Mouse (Mus musculus) embryonic facial prominence, embryonic 11.5 days (tissue): ENCODE results near the gene Chtop. TPM values are rescaled to one million over a fixed set of nuclear protein-coding genes. Genes with fewer than 3 reads are reported as not detected.
A peak's percentile ranks its signal among the peaks of the same experiment; 100 is the strongest.

Experiments used
- ATAC-seq: fragments of 200-750 bp; cut with Nextera tagmentation; replicated peaks from 2 replicates; pipeline ENCODE4 v1.8.0; 2017; ENCODE audit warnings: low read depth; ENCODE audit not compliant: insufficient number of reproducible peaks, low FRiP score, low TSS enrichment
- DNase-seq: peaks from one replicate; pipeline ENCODE4 v3.0.0-alpha.2; 2015; ENCODE audit warnings: low spot score
- H3K27ac ChIP-seq: fragments of 300-500 bp; sonication (generic); replicated peaks from 2 replicates; pipeline ENCODE4 v1.5.1; 2014; ENCODE audit warnings: mild to moderate bottlenecking, low read depth, low read length, control low read depth
- H3K27me3 ChIP-seq: fragments of 300-500 bp; sonication (generic); 2 replicates; pipeline ENCODE4 v1.6.1; 2014; ENCODE audit warnings: mild to moderate bottlenecking, low read length, moderate library complexity, mixed read lengths; ENCODE audit not compliant: control insufficient read depth, insufficient read depth
- H3K36me3 ChIP-seq: fragments of 300-500 bp; sonication (generic); replicated peaks from 2 replicates; pipeline ENCODE4 v1.6.1; 2014; ENCODE audit warnings: low read depth, mild to moderate bottlenecking, low read length, moderate library complexity, mixed read lengths; ENCODE audit not compliant: control insufficient read depth, insufficient read depth
- H3K4me1 ChIP-seq: fragments of 300-500 bp; sonication (generic); 2 replicates; pipeline ENCODE4 v1.6.1; 2014; ENCODE audit warnings: low read length, mixed read lengths; ENCODE audit not compliant: control insufficient read depth, insufficient read depth
- H3K4me2 ChIP-seq: fragments of 300-500 bp; sonication (generic); 2 replicates; pipeline ENCODE4 v1.6.1; 2014; ENCODE audit warnings: low read depth, mild to moderate bottlenecking, control low read depth, low read length, moderate library complexity
- H3K4me3 ChIP-seq: fragments of 300-500 bp; sonication (generic); 2 replicates; pipeline ENCODE4 v1.5.1; 2014; ENCODE audit warnings: low read depth, low read length, control low read depth
- H3K9ac ChIP-seq: fragments of 300-500 bp; sonication (generic); replicated peaks from 2 replicates; pipeline ENCODE4 v1.6.1; 2014; ENCODE audit warnings: mild to moderate bottlenecking, control low read depth, low read length
- H3K9me3 ChIP-seq: fragments of 300-500 bp; sonication (generic); replicated peaks from 2 replicates; pipeline ENCODE4 v1.6.1; 2016; ENCODE audit warnings: mild to moderate bottlenecking, low read length, inconsistent platforms, mixed read lengths; ENCODE audit not compliant: control insufficient read depth
- WGBS: fragments of 180-500 bp; shearing (Covaris S2); extraction: QIAGEN DNeasy Blood & Tissue Kit; methylation state at CpG from one replicate; pipeline ENCODE4 v1.1.7; 2014; 5-methylcytosine and 5-hydroxymethylcytosine counted together
- polyA plus RNA-seq: library from polyadenylated mRNA; unstranded; fragments of >200 nt; fragmentation: Nextera tagmentation; extraction: Ambion mirVana; gene quantifications from 2 replicates; pipeline ENCODE4 v1.2.1, GENCODE M21; 2014

Chtop gene
- polyA plus RNA-seq, 1 experiment from 2014 or later: 132 TPM

DNA sequence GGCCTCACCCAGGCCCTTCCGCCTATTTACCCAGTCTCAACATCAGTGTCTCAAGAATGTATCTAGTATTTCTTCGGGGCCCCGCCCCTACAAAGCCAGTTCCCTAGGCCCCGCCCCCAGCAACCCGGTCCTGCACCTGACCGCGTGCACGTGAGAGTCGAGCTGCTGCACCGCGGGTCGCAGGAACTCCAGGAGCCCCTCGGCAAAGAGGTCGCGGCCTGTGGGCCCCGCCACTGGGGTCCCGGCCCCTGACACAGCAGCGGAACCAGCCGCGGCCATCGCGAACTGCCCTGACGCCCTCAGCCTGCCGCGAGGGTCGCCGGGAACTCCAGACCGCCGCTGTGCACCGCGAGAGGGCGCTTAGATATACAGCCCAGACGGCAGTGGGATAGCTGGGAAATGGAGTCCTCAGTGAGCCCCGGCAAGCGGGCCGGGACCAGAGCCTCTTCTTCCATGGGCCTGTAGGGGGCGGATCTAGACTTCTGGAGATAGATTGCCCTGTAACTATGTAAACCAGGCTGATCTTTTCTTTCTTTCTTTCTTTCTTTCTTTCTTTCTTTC, 18.5 kb downstream of the Chtop start, which contains the start of gene Snapin:
Gene Snapin (minus strand): TSS at position 338 of the 561 bp plus-strand sequence.
- peaks cover 3% of the 10 kb centered on the region; the same call in 1 of the 2 replicates for H3K4me1 ChIP-seq
- WGBS: under 1% methylated on average over 36 of the region's 37 CpGs
- H3K4me3 ChIP-seq: peak within 1 kb of the TSS; percentile 70
- H3K27ac ChIP-seq: no peak within 1 kb of the TSS; the same call in 1 of the 2 replicates
- H3K9me3 ChIP-seq: no peaks in the 10 kb centered on the region
- peaks cover 2% of the 10 kb centered on the region for H3K36me3 ChIP-seq
- DNase-seq (peak; percentile 97), ATAC-seq (peak; percentile 95)
- no peaks in the 10 kb centered on the region for H3K27me3 ChIP-seq
- H3K4me2 ChIP-seq: peak within 1 kb of the TSS; percentile 36
- H3K9ac ChIP-seq: peak within 1 kb of the TSS; percentile 79

- H3K4me3 ChIP-seq: no peak overlapping the region
- 90% methylated on average over 6 of the region's 6 CpGs for WGBS
- no peak for DNase-seq
- ATAC-seq: no peak
- no peaks in the 10 kb centered on the region for H3K27me3 ChIP-seq
- no peak overlapping the region for H3K27ac ChIP-seq
- H3K9ac ChIP-seq: no peak overlapping the region
- no peak overlapping the region for H3K4me2 ChIP-seq
- H3K4me1 ChIP-seq: peaks cover 3% of the 10 kb centered on the region; the same call in 1 of the 2 replicates
- no peaks in the 10 kb centered on the region for H3K9me3 ChIP-seq
- peaks cover 3% of the 10 kb centered on the region for H3K36me3 ChIP-seq
Observed at GRCm38 (mm10) chr3:90488576-90488975, 20.7 kb downstream of the Chtop start.

DNA sequence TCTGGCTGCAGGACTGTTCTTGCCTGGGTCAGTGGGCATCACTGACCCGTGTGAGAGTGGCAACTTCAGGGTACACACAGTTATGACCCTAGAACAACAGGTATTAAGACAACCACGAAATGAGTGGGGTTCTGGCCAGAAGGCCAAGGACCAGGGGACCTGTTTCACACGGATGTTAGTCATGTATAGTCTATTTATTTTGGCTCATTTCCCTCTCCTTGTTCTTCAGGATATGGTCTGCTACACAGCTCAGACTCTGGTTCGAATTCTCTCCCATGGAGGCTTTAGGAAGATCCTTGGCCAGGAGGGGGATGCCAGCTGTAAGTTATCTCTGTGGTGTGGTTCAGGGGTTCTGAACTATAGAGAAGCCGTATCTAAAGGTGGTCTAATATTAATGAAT, 22.3 kb downstream of the Chtop start:
- H3K4me3 ChIP-seq: no peak overlapping the region
- H3K36me3 ChIP-seq: peaks cover 4% of the 10 kb centered on the region
- peaks cover 3% of the 10 kb centered on the region; the same call in 1 of the 2 replicates for H3K4me1 ChIP-seq
- H3K27me3 ChIP-seq: no peaks in the 10 kb centered on the region
- WGBS: 83% methylated on average over 5 of the region's 5 CpGs
- H3K9me3 ChIP-seq: no peaks in the 10 kb centered on the region
- no peak overlapping the region for H3K4me2 ChIP-seq
- ATAC-seq (no peak), DNase-seq (no peak)
- H3K9ac ChIP-seq: no peak overlapping the region
- H3K27ac ChIP-seq: no peak overlapping the region

GRCm38 (mm10) chr3:90475831-90476611, 33.3 kb downstream of the Chtop start, which contains the start of gene Ilf2:
TSS of gene Ilf2 (plus strand) at chr3:90476126.
- under 1% methylated on average over 45 of the region's 45 CpGs for WGBS
- peak; percentile 99 for ATAC-seq

GRCm38 (mm10) chr3:90475151-90475830, 34.0 kb downstream of the Chtop start:
- H3K4me2 ChIP-seq: no peak overlapping the region
- H3K4me3 ChIP-seq: peak overlapping the region; percentile 24; the same call in 1 of the 2 replicates

More at GRCm38 (mm10) chr3:90475831-90476611, 33.3 kb downstream of the Chtop start, which contains the start of gene Ilf2:
- Histone ChIP-seq H3K9ac (peak within 1 kb of the TSS; percentile 96), H3K4me3 (peak within 1 kb of the TSS; percentile 86), H3K4me2 (peak within 1 kb of the TSS; percentile 58), H3K27ac (peak within 1 kb of the TSS; percentile 93), H3K36me3 (peaks cover 5% of the 10 kb centered on the region), H3K27me3 (no peaks in the 10 kb centered on the region), H3K9me3 (no peaks in the 10 kb centered on the region), H3K4me1 (no peaks in the 10 kb centered on the region)
- DNase-seq: peak; percentile 99

GRCm38 (mm10) chr3:90472213-90472612, 37.1 kb downstream of the Chtop start:
- Histone ChIP-seq H3K4me1 (no peaks in the 10 kb centered on the region), H3K9ac (no peak overlapping the region), H3K4me2 (no peak overlapping the region), H3K36me3 (no peaks in the 10 kb centered on the region), H3K9me3 (no peaks in the 10 kb centered on the region), H3K4me3 (no peak overlapping the region), H3K27ac (no peak overlapping the region), H3K27me3 (no peaks in the 10 kb centered on the region)
- no peak for ATAC-seq
- WGBS: 31% methylated on average over 3 of the region's 3 CpGs
- DNase-seq: peak; percentile 40

More at GRCm38 (mm10) chr3:90475151-90475830, 34.0 kb downstream of the Chtop start:
- no peak overlapping the region for H3K27ac ChIP-seq
- peak; percentile 4; the same call in 1 of the 2 replicates for ATAC-seq
- H3K27me3 ChIP-seq: no peaks in the 10 kb centered on the region
- no peaks in the 10 kb centered on the region for H3K4me1 ChIP-seq
- no peak for DNase-seq
- H3K36me3 ChIP-seq: peaks cover 1% of the 10 kb centered on the region
- H3K9ac ChIP-seq: no peak overlapping the region
- no peaks in the 10 kb centered on the region for H3K9me3 ChIP-seq
- WGBS: 39% methylated on average over 15 of the region's 16 CpGs

- Histone ChIP-seq H3K9ac (no peak overlapping the region), H3K27me3 (peaks cover 30% of the 10 kb centered on the region), H3K4me2 (no peak overlapping the region), H3K4me3 (no peak overlapping the region), H3K27ac (no peak overlapping the region), H3K9me3 (no peaks in the 10 kb centered on the region), H3K4me1 (peaks cover 5% of the 10 kb centered on the region), H3K36me3 (no peaks in the 10 kb centered on the region)
- WGBS: 94% methylated on average over 10 of the region's 10 CpGs
- no peak for DNase-seq
- no peak for ATAC-seq
Observed at GRCm38 (mm10) chr3:90467618-90468300, 41.5 kb downstream of the Chtop start.
